Mouse (Mus musculus) lung, embryonic 16.5 days (tissue): ENCODE measurements around the gene Mtfp1. TPM values are rescaled to one million over a fixed set of nuclear protein-coding genes. Genes with fewer than 3 reads are reported as not detected.

Source experiments
- ATAC-seq: fragments of 200-750 bp; cut with Nextera tagmentation; 2 replicates; pipeline ENCODE4 v1.8.0; 2017; ENCODE audit warnings: low read depth, mild to moderate bottlenecking, moderate library complexity
- H3K27ac ChIP-seq: fragments of 300-500 bp; sonication (generic); 2 replicates; pipeline ENCODE4 v1.5.1; 2014; ENCODE audit warnings: mild to moderate bottlenecking, control low read depth, low read length
- H3K27me3 ChIP-seq: fragments of 300-500 bp; sonication (generic); 2 replicates; pipeline ENCODE4 v1.6.1; 2014; ENCODE audit warnings: low read depth, low read length, mixed read lengths; ENCODE audit not compliant: control insufficient read depth, insufficient read depth
- H3K36me3 ChIP-seq: fragments of 300-500 bp; sonication (generic); 2 replicates; pipeline ENCODE4 v1.6.1; 2014; ENCODE audit warnings: low read length; ENCODE audit not compliant: control insufficient read depth, insufficient read depth
- H3K4me1 ChIP-seq: fragments of 300-500 bp; sonication (generic); replicated peaks from 2 replicates; pipeline ENCODE4 v1.6.1; 2014; ENCODE audit warnings: low read length, mixed read lengths; ENCODE audit not compliant: control insufficient read depth, insufficient read depth
- H3K4me2 ChIP-seq: fragments of 300-500 bp; sonication (generic); 2 replicates; pipeline ENCODE4 v1.6.1; 2014; ENCODE audit warnings: low read depth, low read length, control low read depth
- H3K4me3 ChIP-seq: fragments of 300-500 bp; sonication (generic); 2 replicates; pipeline ENCODE4 v1.5.1; 2014; ENCODE audit warnings: mild to moderate bottlenecking, low read length, control low read depth
- H3K9ac ChIP-seq: fragments of 300-500 bp; sonication (generic); 2 replicates; pipeline ENCODE4 v1.6.1; 2014; ENCODE audit warnings: low read length, control low read depth
- H3K9me3 ChIP-seq: fragments of 300-500 bp; sonication (generic); 2 replicates; pipeline ENCODE4 v1.6.1; 2016; ENCODE audit warnings: low read length; ENCODE audit not compliant: control insufficient read depth
- WGBS: fragments of 180-500 bp; shearing (Covaris S2); extraction: QIAGEN DNeasy Blood & Tissue Kit; methylation state at CpG from one replicate; pipeline ENCODE4 v1.1.7; 2014; 5-methylcytosine and 5-hydroxymethylcytosine counted together
- polyA plus RNA-seq: library from polyadenylated mRNA; unstranded; fragments of >200 nt; fragmentation: Nextera tagmentation; extraction: Ambion mirVana; gene quantifications from 2 replicates; pipeline ENCODE4 v1.2.1, GENCODE M21; 2015

The Mtfp1 gene
- 9.5 and 9.6 TPM in 2 replicates for polyA plus RNA-seq

- peaks cover 19% of the 10 kb centered on the region for H3K4me1 ChIP-seq
- H3K27ac ChIP-seq, result peak within 1 kb of the TSS; percentile 72
- peaks cover 12% of the 10 kb centered on the region for H3K36me3 ChIP-seq
- H3K4me3 ChIP-seq, result peak within 1 kb of the TSS; percentile 62
- no peaks in the 10 kb centered on the region for H3K9me3 ChIP-seq
- 6% methylated on average over 32 of the region's 34 CpGs for WGBS
- peak within 1 kb of the TSS; percentile 74 for H3K9ac ChIP-seq
- peak within 1 kb of the TSS; percentile 81 for H3K4me2 ChIP-seq
- peak; percentile 26; the same call in 1 of the 2 replicates for ATAC-seq
- no peaks in the 10 kb centered on the region for H3K27me3 ChIP-seq
Observed at GRCm38 (mm10) chr11:4095171-4096053, at the start of gene Mtfp1. TSS of gene Mtfp1 (minus strand) at chr11:4095445.

DNA sequence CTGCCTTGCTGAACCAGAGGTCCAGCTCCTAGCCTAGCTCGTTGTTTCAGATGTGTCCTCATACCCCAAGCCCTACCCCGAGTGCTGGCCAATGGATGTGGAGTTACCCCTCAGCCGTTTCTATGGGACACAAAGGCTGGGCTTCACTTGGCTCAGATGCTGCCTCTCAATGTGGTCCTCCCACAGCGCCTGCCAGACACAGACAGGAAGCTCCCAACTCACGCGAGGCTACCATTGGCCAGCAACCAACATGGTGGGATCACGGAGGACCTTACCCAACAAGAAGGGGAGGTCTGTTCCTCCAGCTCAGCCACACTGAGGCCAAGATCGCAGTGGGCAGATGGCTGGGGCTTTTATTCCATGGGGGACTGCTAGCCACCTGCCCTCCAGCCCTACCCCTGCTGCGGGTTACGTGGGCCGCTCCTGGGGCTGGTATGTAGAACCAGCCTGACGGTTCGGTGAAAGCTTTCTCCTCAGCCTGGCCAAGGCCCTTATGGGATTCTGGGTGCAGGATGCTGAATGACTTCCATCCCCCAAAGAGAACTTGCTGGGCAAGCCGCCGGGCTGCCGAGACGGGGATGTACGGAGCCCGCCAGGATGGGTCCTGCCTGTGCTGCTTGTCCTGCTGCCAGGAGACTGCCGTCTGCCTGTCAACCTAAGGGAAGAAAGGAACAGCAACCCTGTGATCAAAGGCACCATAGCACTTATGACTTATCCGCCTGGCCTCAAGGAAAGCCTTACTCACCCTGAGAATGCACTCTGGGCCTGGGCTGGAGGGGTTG lies 48.2 kb upstream of the Mtfp1 start:
- 85% methylated on average over 21 of the region's 21 CpGs for WGBS
- no peaks in the 10 kb centered on the region for H3K9me3 ChIP-seq
- peaks cover 29% of the 10 kb centered on the region for H3K36me3 ChIP-seq
- H3K4me1 ChIP-seq, result no peaks in the 10 kb centered on the region; the same call in 1 of the 2 replicates
- H3K27ac ChIP-seq, result no peak overlapping the region
- H3K4me2 ChIP-seq, result no peak overlapping the region
- ATAC-seq, result no peak
- no peak overlapping the region for H3K4me3 ChIP-seq
- no peaks in the 10 kb centered on the region for H3K27me3 ChIP-seq
- no peak overlapping the region for H3K9ac ChIP-seq

DNA sequence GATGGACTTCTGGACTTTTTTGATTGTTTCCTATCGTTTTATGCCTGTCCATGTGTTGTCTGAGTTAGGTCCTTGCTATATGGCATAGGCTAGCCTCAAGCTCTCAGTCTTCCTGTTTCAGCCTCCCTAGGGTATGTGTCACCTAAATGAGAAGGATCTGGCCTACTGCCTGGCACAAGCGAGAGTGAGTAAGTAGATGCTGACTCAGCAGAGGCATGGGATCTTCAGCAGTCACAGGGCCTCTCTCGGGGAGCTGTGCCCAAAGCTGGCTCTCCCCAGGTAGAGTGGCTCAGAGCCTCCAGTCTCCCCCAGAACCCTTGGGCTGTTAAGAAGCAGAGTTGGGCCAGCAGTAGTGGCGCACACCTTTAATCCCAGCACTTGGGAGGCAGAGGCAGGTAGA lies 47.1 kb upstream of the Mtfp1 start:
- Histone ChIP-seq H3K27ac (peak overlapping the region; percentile 82), H3K36me3 (peaks cover 29% of the 10 kb centered on the region)
- 88% methylated on average over 4 of the region's 4 CpGs for WGBS

DNA sequence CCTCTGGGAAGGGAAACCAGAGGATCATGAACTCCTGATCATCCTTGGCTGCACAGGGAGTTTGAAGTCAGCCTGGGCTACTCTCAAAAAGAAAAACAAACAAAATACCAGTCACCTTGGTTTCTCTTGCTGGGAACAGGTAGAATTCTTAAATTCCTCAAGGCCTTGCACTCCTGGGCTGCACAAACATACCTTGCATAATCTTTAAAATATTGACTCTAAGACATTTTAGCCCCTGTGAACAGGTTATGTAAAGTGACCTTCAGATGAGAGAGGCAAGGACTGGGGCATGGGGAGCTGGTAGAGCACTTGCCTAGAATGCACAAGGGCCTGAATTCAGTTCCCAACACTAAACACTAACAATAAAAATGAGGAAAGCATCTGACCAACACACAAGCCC lies 46.3 kb upstream of the Mtfp1 start:
- Histone ChIP-seq H3K27ac (peak overlapping the region; percentile 82), H3K9ac (no peak overlapping the region), H3K36me3 (peaks cover 29% of the 10 kb centered on the region), H3K4me1 (peaks cover under 1% of the 10 kb centered on the region; the same call in 1 of the 2 replicates), H3K4me3 (no peak overlapping the region), H3K9me3 (no peaks in the 10 kb centered on the region), H3K4me2 (no peak overlapping the region), H3K27me3 (no peaks in the 10 kb centered on the region)
- peak; percentile 77 for ATAC-seq

More for the DNA sequence above, 47.1 kb upstream of the Mtfp1 start:
- Histone ChIP-seq H3K4me1 (no peaks in the 10 kb centered on the region; the same call in 1 of the 2 replicates), H3K9me3 (no peaks in the 10 kb centered on the region), H3K4me2 (no peak overlapping the region), H3K9ac (no peak overlapping the region), H3K27me3 (no peaks in the 10 kb centered on the region), H3K4me3 (no peak overlapping the region)
- ATAC-seq, result no peak

GRCm38 (mm10) chr11:4138964-4139363 lies 43.7 kb upstream of the Mtfp1 start:
- 69% methylated on average over 2 of the region's 2 CpGs for WGBS
- no peaks in the 10 kb centered on the region for H3K9me3 ChIP-seq
- ATAC-seq, result no peak
- H3K27me3 ChIP-seq, result no peaks in the 10 kb centered on the region
- peaks cover 10% of the 10 kb centered on the region for H3K4me1 ChIP-seq
- peaks cover 29% of the 10 kb centered on the region for H3K36me3 ChIP-seq
- no peak overlapping the region for H3K9ac ChIP-seq
- no peak overlapping the region for H3K4me3 ChIP-seq
- H3K4me2 ChIP-seq, result no peak overlapping the region
- no peak overlapping the region for H3K27ac ChIP-seq

- peak within 1 kb of the TSS; percentile 98 for H3K9ac ChIP-seq
- H3K9me3 ChIP-seq, result peaks cover 3% of the 10 kb centered on the region; the same call in 1 of the 2 replicates
- peak within 1 kb of the TSS; percentile 79 for H3K27ac ChIP-seq
- no peaks in the 10 kb centered on the region for H3K27me3 ChIP-seq
- peaks cover 10% of the 10 kb centered on the region for H3K4me1 ChIP-seq
- peak within 1 kb of the TSS; percentile 95 for H3K4me2 ChIP-seq
- ATAC-seq, result peak; percentile 97
- peak within 1 kb of the TSS; percentile 90 for H3K4me3 ChIP-seq
- under 1% methylated on average over 64 of the region's 66 CpGs for WGBS
- peaks cover 7% of the 10 kb centered on the region for H3K36me3 ChIP-seq
Observed at GRCm38 (mm10) chr11:4134986-4135935, 40.0 kb upstream of the Mtfp1 start, which contains the start of gene Rnf215. TSS of gene Rnf215 (plus strand) at chr11:4135202.

DNA sequence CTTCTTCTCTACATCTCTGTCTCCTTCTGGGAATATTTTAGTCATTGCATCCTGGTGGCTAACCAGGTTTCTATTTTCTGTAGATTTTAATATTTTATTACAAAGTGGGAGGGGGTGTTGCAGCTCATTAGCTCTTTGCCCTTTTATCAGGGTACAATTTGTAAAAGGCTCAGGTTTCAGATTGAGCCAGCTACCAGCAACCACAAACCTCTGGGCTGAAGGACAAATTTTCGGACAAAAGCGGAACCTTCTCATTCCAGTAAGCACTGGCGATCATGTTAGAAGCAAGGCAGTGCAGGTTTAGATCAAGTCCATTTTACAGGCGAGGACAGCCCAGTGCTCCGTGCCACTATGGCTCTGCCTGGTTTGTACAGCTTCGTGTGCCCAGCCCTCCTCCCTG lies 39.2 kb upstream of the Mtfp1 start:
- no peak for ATAC-seq
- no peak overlapping the region for H3K4me3 ChIP-seq
- 54% methylated on average over 6 of the region's 6 CpGs for WGBS

DNA sequence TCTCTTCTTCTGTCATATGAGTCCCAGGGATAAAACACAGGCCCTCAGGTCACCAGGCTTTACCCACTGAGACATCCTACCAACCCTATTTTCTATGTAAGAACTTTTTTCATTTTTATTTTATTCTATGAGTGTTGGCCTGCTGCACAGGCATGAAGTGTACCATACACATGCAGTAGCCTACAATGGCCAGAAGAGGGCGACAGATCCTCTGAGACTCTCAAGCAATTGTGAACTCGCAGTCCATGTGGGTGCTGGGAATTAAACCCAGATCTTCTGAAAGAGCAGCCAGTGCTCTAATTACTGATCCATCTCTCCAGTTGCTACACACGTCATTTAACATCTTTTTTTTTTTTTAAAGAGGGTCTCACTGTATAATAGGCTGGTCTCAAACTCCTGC lies 38.2 kb upstream of the Mtfp1 start:
- no peak for ATAC-seq
- H3K9ac ChIP-seq, result no peak overlapping the region
- peaks cover 3% of the 10 kb centered on the region; the same call in 1 of the 2 replicates for H3K9me3 ChIP-seq
- no peaks in the 10 kb centered on the region for H3K36me3 ChIP-seq
- H3K27me3 ChIP-seq, result no peaks in the 10 kb centered on the region
- H3K4me3 ChIP-seq, result no peak overlapping the region
- no peak overlapping the region for H3K4me2 ChIP-seq
- no peak overlapping the region for H3K27ac ChIP-seq
- WGBS, result 57% methylated on average over 3 of the region's 3 CpGs
- H3K4me1 ChIP-seq, result peaks cover 10% of the 10 kb centered on the region

More for the DNA sequence above, 39.2 kb upstream of the Mtfp1 start:
- Histone ChIP-seq H3K4me1 (peaks cover 10% of the 10 kb centered on the region), H3K27me3 (no peaks in the 10 kb centered on the region), H3K9me3 (peaks cover 3% of the 10 kb centered on the region; the same call in 1 of the 2 replicates), H3K4me2 (0 out of 2 replicates have a peak overlapping the region, but pooled peaks have one; percentile 16), H3K27ac (no peak overlapping the region), H3K36me3 (no peaks in the 10 kb centered on the region), H3K9ac (peak overlapping the region; percentile 51)
